Mouse (Mus musculus): ENCODE measurements at regions not wholly inside any gene's neighbourhood (a gene's known extent, or its start where the extent isn't known, plus 50 kb on each side); places are given as distances from the start of the nearest gene placed in this dataset.

DNA sequence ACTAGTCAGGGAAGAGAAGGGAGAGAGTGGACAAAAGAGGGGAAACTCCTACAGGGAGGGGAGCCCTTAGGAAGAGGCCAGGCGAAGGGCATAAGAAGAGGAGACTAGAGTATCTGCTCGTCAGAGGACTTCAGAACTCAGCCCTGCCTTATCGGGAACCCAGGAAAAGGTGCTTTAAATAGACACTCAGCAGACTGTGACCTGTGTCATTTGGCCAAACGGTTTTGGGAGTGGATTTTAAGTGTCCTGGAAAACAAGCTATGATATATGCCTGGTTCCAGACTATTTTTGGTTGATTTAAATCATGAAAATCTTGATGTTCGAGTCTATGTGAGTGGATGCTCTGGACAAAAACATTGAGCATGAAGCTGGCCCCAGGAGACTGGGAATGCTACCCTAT lies 405.8 kb downstream of the Tns1 start:
- TF ChIP-seq POLR2A (IDR thresholded peaks at IDR 0.05; ENCODE audit: low read depth, low read length) = no peak
- TF ChIP-seq CTCF (conservative IDR thresholded peaks at IDR 0.05; ENCODE audit: insufficient read depth, insufficient read length, low read depth, low read length) = no peak
